In the genomic region with DNA sequence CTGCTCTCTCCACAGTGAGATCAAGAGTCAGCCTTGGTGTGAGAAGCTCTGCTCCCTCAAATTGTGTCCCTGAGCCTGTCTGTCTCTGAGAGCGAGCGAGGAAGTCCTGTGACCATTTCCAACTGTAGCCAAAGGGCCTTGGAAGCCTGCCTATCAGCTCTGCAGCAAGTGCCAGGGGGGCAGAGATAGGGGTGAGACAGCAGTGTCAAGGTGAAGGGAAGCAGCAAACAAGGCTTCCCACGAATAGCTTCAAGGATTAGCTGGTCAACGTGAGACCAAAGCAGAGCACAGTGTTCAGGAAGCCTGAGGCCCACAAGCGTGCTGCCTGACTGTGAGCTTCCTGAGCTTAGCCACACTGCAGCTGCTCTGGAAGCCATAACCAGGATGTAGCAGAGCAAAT, we compare ENCODE assay signal across 18 mouse cellular contexts. TPM values are rescaled to one million over a fixed set of nuclear protein-coding genes. Genes with fewer than 3 reads are reported as not detected.
DNase-seq lines count a peak whose midpoint lies in the region; ATAC-seq lines count a peak whose summit lies in the region.
"Had no signal": no experiment of that assay in that cellular context is flagged by ENCODE, and none has a peak within 500 bp of the region (broad histone marks: within the 10 kb centered on the region; RNA-seq: fewer than 3 reads in every experiment).

No protein-coding gene starts in this region.

- peaks cover 6 to 18% of the 10 kb centered on the region in 2 experiments for H3K4me1 ChIP-seq in heart, embryonic 14.5 days (ENCODE audit: control insufficient read depth in 2 of 2, insufficient read depth in 2 of 2, low read length in 2 of 2)
- no peaks in the 10 kb centered on the region for H3K4me1 ChIP-seq in embryonic facial prominence, embryonic 10.5 days
- no peaks in the 10 kb centered on the region for H3K4me1 ChIP-seq in hindbrain, embryonic 11.5 days (replicated peaks; ENCODE audit: control insufficient read depth, insufficient read depth, low read length)

- H3K9ac ChIP-seq in heart, embryonic 14.5 days (ENCODE audit: low read length): no peak overlapping the region
- no peak overlapping the region for H3K9ac ChIP-seq in hindbrain, embryonic 11.5 days (ENCODE audit: low read depth, low read length)
- H3K9ac ChIP-seq: hindbrain, embryonic 14.5 days had no signal

- peak; percentile 39; the same call in 1 of the 2 replicates for ATAC-seq in heart, embryonic 14.5 days (ENCODE audit: insufficient number of reproducible peaks, insufficient read depth, low FRiP score, low read depth)
- no peak for ATAC-seq in hindbrain, embryonic 11.5 days (ENCODE audit: low FRiP score)

- H3K36me3 ChIP-seq in heart, embryonic 14.5 days (ENCODE audit: control insufficient read depth, insufficient read depth, low read length): peaks cover 82% of the 10 kb centered on the region
- H3K36me3 ChIP-seq in embryonic facial prominence, embryonic 10.5 days (replicated peaks): peaks cover 97% of the 10 kb centered on the region
- peaks cover 10% of the 10 kb centered on the region; the same call in 1 of the 2 replicates for H3K36me3 ChIP-seq in hindbrain, embryonic 11.5 days (ENCODE audit: control insufficient read depth, insufficient read depth, low read length)

- H3K27ac ChIP-seq in heart, embryonic 14.5 days (replicated peaks in 1 of 2; ENCODE audit: control insufficient read depth in 1 of 2, insufficient read depth in 1 of 2, low read depth in 2 of 2, low read length in 2 of 2): peak overlapping the region; percentile 12 to 53; a peak in 3 of 4 replicates
- H3K27ac ChIP-seq in embryonic facial prominence, embryonic 10.5 days (replicated peaks): no peak overlapping the region
- no peak overlapping the region for H3K27ac ChIP-seq in hindbrain, embryonic 11.5 days (ENCODE audit: low read depth, low read length)
- H3K27ac ChIP-seq: gastrocnemius, adult 2 months; hindbrain, embryonic 14.5 days; left cerebral cortex, adult 2 months had no signal

- H3K4me3 ChIP-seq in heart, embryonic 14.5 days (ENCODE audit: control insufficient read depth in 1 of 2, insufficient read depth in 1 of 2, low read depth in 1 of 2, low read length in 2 of 2): no peak overlapping the region
- H3K4me3 ChIP-seq in embryonic facial prominence, embryonic 10.5 days: no peak overlapping the region
- no peak overlapping the region for H3K4me3 ChIP-seq in hindbrain, embryonic 11.5 days (ENCODE audit: low read depth, low read length)
- H3K4me3 ChIP-seq: gastrocnemius, adult 2 months; left cerebral cortex, adult 2 months had no signal

- H3K4me2 ChIP-seq in heart, embryonic 14.5 days (ENCODE audit: low read length): no peak overlapping the region
- H3K4me2 ChIP-seq in hindbrain, embryonic 11.5 days (replicated peaks; ENCODE audit: low read depth, low read length): no peak overlapping the region
- H3K4me2 ChIP-seq: hindbrain, embryonic 14.5 days had no signal

- DNase-seq in ovary, postnatal 36 days (ENCODE audit: low spot score): peak; percentile 71
- DNase-seq in ovary, postnatal 10 days (ENCODE audit: low spot score): no peak
- peak; percentile 60 for DNase-seq in adrenal gland, postnatal 10 days
- peak; percentile 78 for DNase-seq in testis, postnatal 14 days (ENCODE audit: low spot score)
- no peak for DNase-seq in embryonic facial prominence, embryonic 10.5 days (ENCODE audit: low spot score)
- DNase-seq in hindbrain, embryonic 11.5 days (ENCODE audit: low spot score): no peak
- DNase-seq: cerebellum, postnatal 10 days; gastrocnemius, adult 2 months; kidney, adult 11 months; kidney, postnatal 25 days; midbrain, embryonic 14.5 days had no signal

- no peaks in the 10 kb centered on the region for H3K9me3 ChIP-seq in heart, embryonic 14.5 days (ENCODE audit: control insufficient read depth, low read length)
- H3K9me3 ChIP-seq in embryonic facial prominence, embryonic 10.5 days: no peaks in the 10 kb centered on the region
- no peaks in the 10 kb centered on the region for H3K9me3 ChIP-seq in hindbrain, embryonic 11.5 days (ENCODE audit: control insufficient read depth, low read length)

- WGBS in heart, embryonic 14.5 days: 33% methylated on average over 5 of the region's 5 CpGs
- WGBS in embryonic facial prominence, embryonic 10.5 days: 92% methylated on average over 5 of the region's 5 CpGs
- 91% methylated on average over 5 of the region's 5 CpGs for WGBS in hindbrain, embryonic 11.5 days

- H3K27me3 ChIP-seq in heart, embryonic 14.5 days (ENCODE audit: control insufficient read depth, insufficient read depth, low read length): no peaks in the 10 kb centered on the region
- no peaks in the 10 kb centered on the region for H3K27me3 ChIP-seq in embryonic facial prominence, embryonic 10.5 days (replicated peaks; ENCODE audit: low read depth, poor library complexity, severe bottlenecking)
- no peaks in the 10 kb centered on the region for H3K27me3 ChIP-seq in hindbrain, embryonic 11.5 days (ENCODE audit: control insufficient read depth, insufficient read depth, low read length)

RNA-seq across cellular contexts. Expression of gene Lhfpl5, which starts 16.0 kb away (rescaled TPM):
- 1 to 10 TPM; 1.5 to 1.7 TPM for total RNA-seq in adrenal gland, postnatal 10 days (2021)
- polyA plus RNA-seq in heart, embryonic 14.5 days (2014; fragmentation: Nextera tagmentation; extraction: Ambion mirVana): 0.26 and 0.45 TPM in 2 replicates
- polyA plus RNA-seq in embryonic facial prominence, embryonic 10.5 days (2016; fragmentation: Nextera tagmentation; extraction: Ambion mirVana): 1.1 TPM in 2 replicates
- polyA plus RNA-seq in hindbrain, embryonic 11.5 days (2014; fragmentation: Nextera tagmentation; extraction: Ambion mirVana): 2.0 and 2.2 TPM in 2 replicates
- total RNA-seq: gastrocnemius, adult 2 months had no signal

RNA-seq across cellular contexts. Expression of gene Clps, which starts 30.9 kb away (rescaled TPM):
- total RNA-seq in adrenal gland, postnatal 10 days (2021): not detected
- 0.47 TPM in 1 of 2 replicates, not detected in the other for polyA plus RNA-seq in heart, embryonic 14.5 days (2014; fragmentation: Nextera tagmentation; extraction: Ambion mirVana)
- not detected in 2 replicates for polyA plus RNA-seq in embryonic facial prominence, embryonic 10.5 days (2016; fragmentation: Nextera tagmentation; extraction: Ambion mirVana)
- polyA plus RNA-seq in hindbrain, embryonic 11.5 days (2014; fragmentation: Nextera tagmentation; extraction: Ambion mirVana): not detected in 2 replicates
- total RNA-seq: gastrocnemius, adult 2 months; left cerebral cortex, adult 2 months had no signal
- polyA plus RNA-seq: embryonic facial prominence, embryonic 11.5 days; forebrain, embryonic 11.5 days; hindbrain, embryonic 14.5 days; midbrain, embryonic 14.5 days had no signal

RNA-seq across cellular contexts. Expression of gene Srpk1, which starts 31.0 kb away (rescaled TPM):
- total RNA-seq in adrenal gland, postnatal 10 days (2021): 10 to 100 TPM; 53.2 to 62.8 TPM
- 60.6 and 61.1 TPM in 2 replicates for polyA plus RNA-seq in heart, embryonic 14.5 days (2014; fragmentation: Nextera tagmentation; extraction: Ambion mirVana)
- 130 and 133 TPM in 2 replicates for polyA plus RNA-seq in embryonic facial prominence, embryonic 10.5 days (2016; fragmentation: Nextera tagmentation; extraction: Ambion mirVana)
- 133 and 164 TPM in 2 replicates for polyA plus RNA-seq in hindbrain, embryonic 11.5 days (2014; fragmentation: Nextera tagmentation; extraction: Ambion mirVana)

RNA-seq across cellular contexts. Expression of gene Clpsl2, which starts 42.3 kb away (rescaled TPM):
- not detected for total RNA-seq in adrenal gland, postnatal 10 days (2021)
- polyA plus RNA-seq in heart, embryonic 14.5 days (2014; fragmentation: Nextera tagmentation; extraction: Ambion mirVana): not detected in 2 replicates
- not detected in 2 replicates for polyA plus RNA-seq in embryonic facial prominence, embryonic 10.5 days (2016; fragmentation: Nextera tagmentation; extraction: Ambion mirVana)
- not detected in 2 replicates for polyA plus RNA-seq in hindbrain, embryonic 11.5 days (2014; fragmentation: Nextera tagmentation; extraction: Ambion mirVana)
- total RNA-seq: gastrocnemius, adult 2 months; left cerebral cortex, adult 2 months had no signal
- polyA plus RNA-seq: embryonic facial prominence, embryonic 11.5 days; forebrain, embryonic 11.5 days; hindbrain, embryonic 14.5 days; limb, embryonic 14.5 days; lung, embryonic 16.5 days; midbrain, embryonic 14.5 days had no signal

Comparison
In these comparisons a context has a peak if more than half of its experiments do, and no peak if none do; other contexts are left out.
1. DNase-seq: peak in ovary, postnatal 36 days (single experiment), adrenal gland, postnatal 10 days (single experiment) and testis, postnatal 14 days (single experiment); none in ovary, postnatal 10 days (single experiment), embryonic facial prominence, embryonic 10.5 days (single experiment) and hindbrain, embryonic 11.5 days (single experiment).
2. H3K27ac ChIP-seq: peak in heart, embryonic 14.5 days (2 of 2); none in embryonic facial prominence, embryonic 10.5 days (single experiment) and hindbrain, embryonic 11.5 days (single experiment).